ENCODE assay signal across 10 mouse cellular contexts in the genomic region with DNA sequence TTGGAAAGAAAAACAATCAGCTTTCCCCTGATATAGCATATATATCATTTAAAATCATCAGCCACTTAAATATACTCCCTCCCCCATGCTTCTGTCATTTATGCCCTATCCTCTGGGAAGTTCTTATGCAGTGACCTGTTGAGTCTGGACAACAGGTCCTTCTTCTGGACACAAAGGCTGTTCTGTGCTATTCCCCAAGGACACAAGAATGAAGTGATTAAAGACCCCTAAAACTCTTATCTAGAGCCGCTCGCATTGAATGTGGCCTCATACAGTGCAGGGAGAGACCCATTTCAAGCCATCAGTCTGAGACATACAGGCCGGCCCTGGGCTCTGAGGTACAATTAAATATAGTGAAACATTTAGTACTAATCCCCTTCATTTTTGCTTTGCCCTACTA. TPM values are rescaled to one million over a fixed set of nuclear protein-coding genes. Genes with fewer than 3 reads are reported as not detected.
DNase-seq lines count a peak whose midpoint lies in the region; ATAC-seq and TF ChIP-seq lines count a peak whose summit lies in the region.
"Had no signal": no experiment of that assay in that cellular context is flagged by ENCODE, and none has a peak within 500 bp of the region (broad histone marks: within the 10 kb centered on the region; RNA-seq: fewer than 3 reads in every experiment).

No protein-coding gene starts in this region.

- ATAC-seq in heart, embryonic 11.5 days (replicated peaks; ENCODE audit: insufficient number of reproducible peaks, low FRiP score, low TSS enrichment): no peak
- ATAC-seq in stomach, embryonic 14.5 days (ENCODE audit: insufficient number of reproducible peaks, insufficient read depth, low FRiP score, low read depth): no peak
- no peak for ATAC-seq in stomach, postnatal 0 days (ENCODE audit: low FRiP score, low TSS enrichment)

- H3K36me3 ChIP-seq in heart, embryonic 11.5 days (ENCODE audit: control insufficient read depth, insufficient read depth, low read length): no peaks in the 10 kb centered on the region
- H3K36me3 ChIP-seq in stomach, embryonic 14.5 days (ENCODE audit: control insufficient read depth, insufficient read depth, low read length): no peaks in the 10 kb centered on the region
- no peaks in the 10 kb centered on the region for H3K36me3 ChIP-seq in stomach, postnatal 0 days (ENCODE audit: control insufficient read depth, insufficient read depth, low read length)
- H3K36me3 ChIP-seq: G1E had no signal

- H3K4me3 ChIP-seq in heart, embryonic 11.5 days (ENCODE audit: low read depth, low read length): no peak overlapping the region
- peak overlapping the region; percentile 0; the same call in 1 of the 2 replicates for H3K4me3 ChIP-seq in stomach, embryonic 14.5 days (ENCODE audit: low read depth, low read length)
- no peak overlapping the region for H3K4me3 ChIP-seq in stomach, postnatal 0 days (ENCODE audit: low read depth, low read length)

- TF ChIP-seq CTCF in stomach, postnatal 0 days (IDR thresholded peaks at IDR 0.05; ENCODE audit: low read depth): no peak

- peaks cover 29% of the 10 kb centered on the region for H3K27me3 ChIP-seq in heart, embryonic 11.5 days (ENCODE audit: control insufficient read depth, insufficient read depth, low read length)
- H3K27me3 ChIP-seq in stomach, embryonic 14.5 days (ENCODE audit: control insufficient read depth, insufficient read depth, low read length): no peaks in the 10 kb centered on the region
- H3K27me3 ChIP-seq in stomach, postnatal 0 days (ENCODE audit: control insufficient read depth, insufficient read depth, low read length): no peaks in the 10 kb centered on the region

- no peak overlapping the region for H3K27ac ChIP-seq in heart, embryonic 11.5 days (ENCODE audit: low read depth, low read length)
- H3K27ac ChIP-seq in stomach, embryonic 14.5 days (ENCODE audit: low read length): no peak overlapping the region
- no peak overlapping the region for H3K27ac ChIP-seq in stomach, postnatal 0 days (replicated peaks)

- 0 out of 2 replicates have a peak overlapping the region, but pooled peaks have one; percentile 6 for H3K4me2 ChIP-seq in heart, embryonic 11.5 days
- H3K4me2 ChIP-seq in stomach, embryonic 14.5 days (replicated peaks; ENCODE audit: low read depth, low read length): peak overlapping the region; percentile 62; the same call in 1 of the 2 replicates
- H3K4me2 ChIP-seq in stomach, postnatal 0 days (replicated peaks; ENCODE audit: low read depth): no peak overlapping the region

- DNase-seq in heart, adult 8-10 months (ENCODE audit: low spot score): no peak
- no peak for DNase-seq in stomach, postnatal 0 days (ENCODE audit: low spot score)
- DNase-seq in mesoderm, embryonic 11.5 days (ENCODE audit: low read depth, low spot score): peak; percentile 59
- no peak for DNase-seq in adrenal gland, postnatal 10 days
- no peak for DNase-seq in right cerebral cortex, postnatal 4 days
- no peak for DNase-seq in thymus, postnatal 36 days

- 49% methylated on average over 3 of the region's 3 CpGs for WGBS in heart, embryonic 11.5 days (ENCODE audit: insufficient replicate concordance)
- WGBS in stomach, embryonic 14.5 days: 63% methylated on average over 3 of the region's 3 CpGs
- 88% methylated on average over 3 of the region's 3 CpGs for WGBS in stomach, postnatal 0 days

- H3K9me3 ChIP-seq in heart, embryonic 11.5 days (replicated peaks; ENCODE audit: control insufficient read depth, low read length): no peaks in the 10 kb centered on the region
- H3K9me3 ChIP-seq in stomach, embryonic 14.5 days (ENCODE audit: control insufficient read depth, low read depth, low read length): no peaks in the 10 kb centered on the region
- H3K9me3 ChIP-seq in stomach, postnatal 0 days (ENCODE audit: control insufficient read depth, low read length): no peaks in the 10 kb centered on the region

- TF ChIP-seq EP300 in stomach, postnatal 0 days (optimal IDR thresholded peaks at IDR 0.05): no peak

- no peak overlapping the region for H3K9ac ChIP-seq in heart, embryonic 11.5 days (ENCODE audit: low read depth, low read length)
- H3K9ac ChIP-seq in stomach, embryonic 14.5 days (replicated peaks; ENCODE audit: low read depth, low read length): no peak overlapping the region
- H3K9ac ChIP-seq in stomach, postnatal 0 days (ENCODE audit: low read length): no peak overlapping the region

- H3K4me1 ChIP-seq in heart, embryonic 11.5 days (ENCODE audit: control insufficient read depth, insufficient read depth, low read length): peaks cover 4% of the 10 kb centered on the region; the same call in 1 of the 2 replicates
- H3K4me1 ChIP-seq in stomach, embryonic 14.5 days (ENCODE audit: control insufficient read depth, insufficient read depth, low read length): peaks cover 8% of the 10 kb centered on the region; the same call in 1 of the 2 replicates
- peaks cover 2% of the 10 kb centered on the region; the same call in 1 of the 2 replicates for H3K4me1 ChIP-seq in stomach, postnatal 0 days (replicated peaks; ENCODE audit: control insufficient read depth, insufficient read depth)

RNA-seq across cellular contexts. Expression of gene F930015N05Rik, which starts 1.3 kb away (rescaled TPM):
- 0.67 and 0.96 TPM in 2 replicates for polyA plus RNA-seq in heart, embryonic 11.5 days (2014; fragmentation: Nextera tagmentation; extraction: Ambion mirVana)
- total RNA-seq in heart, adult 8-10 months (2022): under 1 TPM in 1 of 4 experiments, not detected in 3; 0.22 TPM
- 0.62 and 0.88 TPM in 2 replicates for polyA plus RNA-seq in stomach, embryonic 14.5 days (2014; fragmentation: Nextera tagmentation; extraction: Ambion mirVana)
- 0.27 and 0.41 TPM in 2 replicates for polyA plus RNA-seq in stomach, postnatal 0 days (2015; fragmentation: Nextera tagmentation; extraction: Ambion mirVana)
- not detected for total RNA-seq in adrenal gland, postnatal 10 days (2021)
- total RNA-seq: G1E had no signal
- polyA plus RNA-seq: G1E; heart, postnatal 0 days had no signal

RNA-seq across cellular contexts. Expression of gene Hs3st3a1, which starts 2.6 kb away (rescaled TPM):
- polyA plus RNA-seq in heart, embryonic 11.5 days (2014; fragmentation: Nextera tagmentation; extraction: Ambion mirVana): 1.6 and 1.9 TPM in 2 replicates
- under 1 TPM; 0.19 to 0.44 (median 0.29) TPM for total RNA-seq in heart, adult 8-10 months (2022)
- polyA plus RNA-seq in stomach, embryonic 14.5 days (2014; fragmentation: Nextera tagmentation; extraction: Ambion mirVana): 3.2 and 3.4 TPM in 2 replicates
- 0.28 and 0.30 TPM in 2 replicates for polyA plus RNA-seq in stomach, postnatal 0 days (2015; fragmentation: Nextera tagmentation; extraction: Ambion mirVana)
- under 1 TPM; 0.55 to 0.84 TPM for total RNA-seq in adrenal gland, postnatal 10 days (2021)
- polyA plus RNA-seq: G1E had no signal
